Mouse (Mus musculus) myocyte (in vitro differentiated cells): Measurements from ENCODE around the gene Slc46a1. TPM values are rescaled to one million over a fixed set of nuclear protein-coding genes. Genes with fewer than 3 reads are reported as not detected.

ENCODE experiments used
- H3K27me3 ChIP-seq: one replicate; pipeline ENCODE4 v1.6.1; 2011; ENCODE audit not compliant: control insufficient read depth, insufficient read depth, insufficient read length
- H3K36me3 ChIP-seq: one replicate; pipeline ENCODE4 v1.6.1; 2011; ENCODE audit not compliant: control insufficient read depth, insufficient read depth
- H3K4me2 ChIP-seq: one replicate; pipeline ENCODE4 v1.6.1; 2011; ENCODE audit warnings: low read depth, control low read depth
- H3K4me3 ChIP-seq: one replicate; pipeline ENCODE4 v1.5.1; 2011; ENCODE audit warnings: mild to moderate bottlenecking, control low read depth, moderate library complexity
- H3K79me2 ChIP-seq: one replicate; pipeline ENCODE4 v1.6.1; 2011; ENCODE audit not compliant: control insufficient read depth, insufficient read depth
- H3ac ChIP-seq: one replicate; pipeline ENCODE4 v1.6.1; 2011; ENCODE audit not compliant: control insufficient read depth, insufficient read length
- CEBPB ChIP-seq: IDR thresholded peaks from 2 replicates; pipeline ENCODE4 v1.6.1; 2011; ENCODE audit warnings: mild to moderate bottlenecking, moderate library complexity; ENCODE audit not compliant: poor library complexity, insufficient read depth, severe bottlenecking
- E2F4 ChIP-seq: IDR thresholded peaks from one replicate; pipeline ENCODE4 v1.6.1; 2011; ENCODE audit warnings: mild to moderate bottlenecking, control low read depth, moderate library complexity; ENCODE audit not compliant: insufficient read depth
- MAX ChIP-seq: IDR thresholded peaks from one replicate; pipeline ENCODE4 v1.6.1; 2011; ENCODE audit warnings: low read depth, mild to moderate bottlenecking, control low read depth
- MYOD1 ChIP-seq, 3 experiments: IDR thresholded peaks; one replicate each; pipeline ENCODE4 v1.6.1; 2011; ENCODE audit warnings: control low read depth in 2 of 3, low read depth in 2 of 3, mild to moderate bottlenecking in 2 of 3, moderate library complexity in 1 of 3; ENCODE audit not compliant: insufficient read length in 2 of 3, control insufficient read depth in 1 of 3
- MYOG ChIP-seq, 3 experiments: IDR thresholded peaks; one replicate each; pipeline ENCODE4 v1.6.1; 2011; ENCODE audit warnings: control low read depth in 2 of 3, low read depth in 2 of 3, mild to moderate bottlenecking in 2 of 3; ENCODE audit not compliant: insufficient read length in 2 of 3, control insufficient read depth in 1 of 3, insufficient read depth in 1 of 3
- POLR2A ChIP-seq: IDR thresholded peaks from one replicate; pipeline ENCODE4 v1.6.1; 2011; ENCODE audit warnings: low read depth, mild to moderate bottlenecking, control low read depth, moderate library complexity; ENCODE audit not compliant: insufficient read length
- POLR2AphosphoS2 ChIP-seq: IDR thresholded peaks from one replicate; pipeline ENCODE4 v1.6.1; 2011; ENCODE audit warnings: low read depth, control low read depth; ENCODE audit not compliant: insufficient read length
- REST ChIP-seq: IDR thresholded peaks from one replicate; pipeline ENCODE4 v1.6.1; 2011; ENCODE audit warnings: mild to moderate bottlenecking, control low read depth, moderate library complexity; ENCODE audit not compliant: insufficient read depth, insufficient read length
- SRF ChIP-seq: IDR thresholded peaks from one replicate; pipeline ENCODE4 v1.6.1; 2011; ENCODE audit warnings: low read depth; ENCODE audit not compliant: control insufficient read depth, insufficient read length
- TCF12 ChIP-seq: IDR thresholded peaks from one replicate; pipeline ENCODE4 v1.6.1; 2011; ENCODE audit warnings: mild to moderate bottlenecking, control low read depth; ENCODE audit not compliant: poor library complexity, insufficient read depth, severe bottlenecking
- TCF3 ChIP-seq: IDR thresholded peaks from one replicate; pipeline ENCODE4 v1.6.1; 2011; ENCODE audit warnings: low read depth, control low read depth; ENCODE audit not compliant: insufficient read length
- USF1 ChIP-seq: IDR thresholded peaks from one replicate; pipeline ENCODE4 v1.6.1; 2011; ENCODE audit warnings: low read depth, mild to moderate bottlenecking, control low read depth, moderate library complexity
- polyA plus RNA-seq: library from polyadenylated mRNA; unstranded; fragments of >200 nt; fragmentation: generic; extraction: Trizol; gene quantifications from one replicate; pipeline ENCODE4 v1.2.1, GENCODE M21; 2012; ENCODE audit warnings: missing spikeins

Gene Slc46a1
- polyA plus RNA-seq, 1 experiment = 7.5 TPM

GRCm38 (mm10) chr11:78428309-78428708 is 37.2 kb upstream of the Slc46a1 start:
- TF ChIP-seq SRF = no peak
- TF ChIP-seq TCF3 = no peak
- no peak for TF ChIP-seq E2F4
- no peak for TF ChIP-seq POLR2AphosphoS2
- no peaks in the 10 kb centered on the region for H3K36me3 ChIP-seq
- H3K27me3 ChIP-seq = no peaks in the 10 kb centered on the region
- H3K4me3 ChIP-seq = no peak overlapping the region
- H3K4me2 ChIP-seq = no peak overlapping the region
- H3ac ChIP-seq = no peak overlapping the region
- no peaks in the 10 kb centered on the region for H3K79me2 ChIP-seq

GRCm38 (mm10) chr11:78430195-78430878 is 35.2 kb upstream of the Slc46a1 start:
- H3K36me3 ChIP-seq = no peaks in the 10 kb centered on the region
- no peak overlapping the region for H3ac ChIP-seq
- no peaks in the 10 kb centered on the region for H3K79me2 ChIP-seq
- no peak overlapping the region for H3K4me2 ChIP-seq
- no peak overlapping the region for H3K4me3 ChIP-seq
- TF ChIP-seq MYOD1 (IDR thresholded peaks at IDR 0.05; ENCODE audit: control insufficient read depth in 1 of 3, insufficient read length in 2 of 3, low read depth in 2 of 3) (no peak), REST (no peak), MYOG (IDR thresholded peaks at IDR 0.05; ENCODE audit: control insufficient read depth in 1 of 3, insufficient read depth in 1 of 3, insufficient read length in 2 of 3, low read depth in 2 of 3) (no peak), POLR2A (no peak), TCF12 (no peak), SRF (no peak)
- H3K27me3 ChIP-seq = no peaks in the 10 kb centered on the region

- Histone ChIP-seq H3ac (no peak overlapping the region), H3K27me3 (no peaks in the 10 kb centered on the region), H3K4me2 (no peak overlapping the region), H3K79me2 (no peaks in the 10 kb centered on the region), H3K36me3 (no peaks in the 10 kb centered on the region), H3K4me3 (no peak overlapping the region)
- TF ChIP-seq TCF3 (no peak), POLR2A (no peak), MYOD1 (IDR thresholded peaks at IDR 0.05; ENCODE audit: control insufficient read depth in 1 of 3, insufficient read length in 2 of 3, low read depth in 2 of 3) (no peak), USF1 (no peak), REST (no peak), CEBPB (no peak), MYOG (IDR thresholded peaks at IDR 0.05; ENCODE audit: control insufficient read depth in 1 of 3, insufficient read depth in 1 of 3, insufficient read length in 2 of 3, low read depth in 2 of 3) (no peak), MAX (no peak), TCF12 (no peak)
These were observed 34.3 kb upstream of the Slc46a1 start for GRCm38 (mm10) chr11:78431176-78431575.

- Histone ChIP-seq H3K79me2 (no peaks in the 10 kb centered on the region), H3K4me3 (no peak overlapping the region), H3K4me2 (no peak overlapping the region), H3K27me3 (no peaks in the 10 kb centered on the region), H3K36me3 (no peaks in the 10 kb centered on the region), H3ac (no peak overlapping the region)
- TF ChIP-seq E2F4 (no peak), CEBPB (no peak), TCF3 (no peak), POLR2A (no peak)
These were observed 31.4 kb upstream of the Slc46a1 start for GRCm38 (mm10) chr11:78434052-78434451.

DNA sequence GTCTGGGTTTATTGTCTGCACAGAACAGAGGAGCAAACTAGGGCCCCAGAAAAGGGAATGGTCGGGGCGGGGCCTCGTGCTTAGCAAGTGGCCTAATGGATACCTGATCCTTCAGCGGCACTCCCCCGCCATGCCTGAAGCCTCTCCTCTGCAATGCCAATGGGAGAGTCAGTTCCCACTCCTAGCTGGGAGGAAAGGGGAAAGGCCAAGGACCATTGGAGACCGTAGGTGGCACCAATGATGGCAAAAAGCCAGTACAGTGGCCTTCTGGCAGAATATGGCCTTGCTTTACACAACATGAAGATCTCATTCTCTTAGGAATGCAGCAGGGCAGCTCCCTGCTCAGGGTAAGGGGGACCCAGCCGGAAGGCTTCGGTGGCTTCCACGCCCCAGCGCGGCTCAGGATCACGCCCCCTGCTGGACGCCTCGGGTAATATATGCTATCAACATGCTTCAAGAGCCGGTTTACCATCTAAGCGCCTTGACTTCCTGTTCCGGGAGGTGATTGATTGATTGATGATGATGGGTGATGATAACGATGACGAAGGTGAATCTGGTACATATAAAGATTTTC is 29.6 kb upstream of the Slc46a1 start:
- Histone ChIP-seq H3K4me3 (no peak overlapping the region), H3K79me2 (no peaks in the 10 kb centered on the region), H3ac (no peak overlapping the region), H3K4me2 (no peak overlapping the region), H3K27me3 (no peaks in the 10 kb centered on the region), H3K36me3 (no peaks in the 10 kb centered on the region)
- TF ChIP-seq SRF = no peak
- TF ChIP-seq CEBPB = no peak
- no peak for TF ChIP-seq POLR2A
- no peak for TF ChIP-seq E2F4
- no peak for TF ChIP-seq TCF3
- no peak for TF ChIP-seq MYOD1 (IDR thresholded peaks at IDR 0.05; ENCODE audit: control insufficient read depth in 1 of 3, insufficient read length in 2 of 3, low read depth in 2 of 3)
- no peak for TF ChIP-seq POLR2AphosphoS2
- TF ChIP-seq MYOG (IDR thresholded peaks at IDR 0.05; ENCODE audit: control insufficient read depth in 1 of 3, insufficient read depth in 1 of 3, insufficient read length in 2 of 3, low read depth in 2 of 3) = no peak
- TF ChIP-seq MAX = no peak
- TF ChIP-seq TCF12 = no peak
- TF ChIP-seq USF1 = no peak
